Mouse (Mus musculus) kidney, embryonic 16.5 days (tissue): ENCODE results near the gene 1810037I17Rik. TPM values are rescaled to one million over a fixed set of nuclear protein-coding genes. Genes with fewer than 3 reads are reported as not detected.

Source experiments
- ATAC-seq: fragments of 200-750 bp; cut with Nextera tagmentation; 2 replicates; pipeline ENCODE4 v1.8.0; 2017; ENCODE audit warnings: moderate TSS enrichment; ENCODE audit not compliant: low FRiP score, low TSS enrichment
- H3K27ac ChIP-seq: fragments of 300-500 bp; sonication (generic); 2 replicates; pipeline ENCODE4 v1.5.1; 2014; ENCODE audit warnings: low read length
- H3K27me3 ChIP-seq: fragments of 300-500 bp; sonication (generic); 2 replicates; pipeline ENCODE4 v1.6.1; 2014; ENCODE audit warnings: low read length, control low read depth, mixed read lengths; ENCODE audit not compliant: insufficient read depth
- H3K36me3 ChIP-seq: fragments of 300-500 bp; sonication (generic); 2 replicates; pipeline ENCODE4 v1.6.1; 2014; ENCODE audit warnings: low read length, control low read depth, mixed read lengths; ENCODE audit not compliant: insufficient read depth
- H3K4me1 ChIP-seq: fragments of 300-500 bp; sonication (generic); 2 replicates; pipeline ENCODE4 v1.6.1; 2014; ENCODE audit warnings: low read length, control low read depth, mixed read lengths; ENCODE audit not compliant: insufficient read depth
- H3K4me2 ChIP-seq: fragments of 300-500 bp; sonication (generic); replicated peaks from 2 replicates; pipeline ENCODE4 v1.6.1; 2014; ENCODE audit warnings: low read depth, low read length
- H3K4me3 ChIP-seq: fragments of 300-500 bp; sonication (generic); 2 replicates; pipeline ENCODE4 v1.5.1; 2014; ENCODE audit warnings: mild to moderate bottlenecking, low read length
- H3K9ac ChIP-seq: fragments of 300-500 bp; sonication (generic); replicated peaks from 2 replicates; pipeline ENCODE4 v1.6.1; 2014; ENCODE audit warnings: low read length
- H3K9me3 ChIP-seq: fragments of 300-500 bp; sonication (generic); 2 replicates; pipeline ENCODE4 v1.6.1; 2016; ENCODE audit warnings: low read length, control low read depth
- WGBS: fragments of 180-500 bp; shearing (Covaris S2); extraction: QIAGEN DNeasy Blood & Tissue Kit; methylation state at CpG from one replicate; pipeline ENCODE4 v1.1.7; 2014; 5-methylcytosine and 5-hydroxymethylcytosine counted together
- polyA plus RNA-seq: library from polyadenylated mRNA; unstranded; fragments of >200 nt; fragmentation: Nextera tagmentation; extraction: Ambion mirVana; gene quantifications from 2 replicates; pipeline ENCODE4 v1.2.1, GENCODE M21; 2015

Gene 1810037I17Rik
- 85.2 and 87.2 TPM in 2 replicates for polyA plus RNA-seq

DNA sequence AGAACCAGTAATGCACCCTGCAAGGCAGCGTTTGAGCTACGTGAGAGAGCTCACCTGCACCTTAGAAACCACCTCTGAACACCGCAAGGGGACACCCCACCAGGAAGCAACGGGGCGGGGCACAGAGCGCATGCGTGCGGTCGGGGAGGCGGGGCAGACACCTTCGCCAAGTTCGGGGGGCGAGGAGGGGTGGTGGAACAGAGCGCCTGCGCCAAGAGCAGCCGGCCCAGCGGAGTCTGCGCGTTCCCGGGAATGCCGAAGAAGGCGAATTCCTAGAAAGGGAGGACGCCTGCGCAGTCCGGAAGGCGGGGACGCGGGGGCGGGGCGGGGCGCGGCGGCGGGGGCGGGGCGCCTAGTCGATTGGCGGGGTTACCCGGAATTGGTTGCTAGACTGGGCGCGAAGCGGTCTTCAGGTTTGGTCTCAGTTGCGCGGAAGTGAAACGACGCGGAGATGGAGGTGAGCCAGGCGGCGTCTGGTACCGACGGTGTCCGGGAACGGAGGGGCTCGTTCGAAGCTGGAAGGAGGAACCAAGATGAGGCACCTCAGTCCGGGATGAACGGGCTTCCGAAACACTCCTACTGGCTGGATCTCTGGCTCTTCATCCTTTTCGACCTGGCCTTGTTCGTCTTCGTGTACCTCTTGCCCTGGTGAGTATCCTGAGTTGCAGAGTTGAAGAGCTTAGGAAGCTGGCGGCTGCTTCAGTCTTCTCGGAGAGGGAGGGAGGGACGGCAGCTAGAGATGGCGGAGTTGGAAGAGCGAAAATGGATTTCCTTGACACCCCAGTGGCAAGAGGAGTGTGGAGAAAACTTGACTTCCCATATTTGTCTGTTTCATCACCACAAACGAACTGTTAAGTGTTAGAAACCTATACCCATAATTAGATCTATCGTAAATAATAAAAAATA, at the start of gene 1810037I17Rik:
Gene 1810037I17Rik (plus strand): TSS at position 195 of the 906 bp plus-strand sequence.
- no peaks in the 10 kb centered on the region for H3K9me3 ChIP-seq
- peaks cover 19% of the 10 kb centered on the region; the same call in 1 of the 2 replicates for H3K4me1 ChIP-seq
- peak within 1 kb of the TSS; percentile 69 for H3K4me3 ChIP-seq
- WGBS = 1% methylated on average over 51 of the region's 68 CpGs
- peak within 1 kb of the TSS; percentile 80 for H3K9ac ChIP-seq
- ATAC-seq = peak; percentile 99
- H3K27ac ChIP-seq = peak within 1 kb of the TSS; percentile 84
- H3K4me2 ChIP-seq = peak within 1 kb of the TSS; percentile 76
- peaks cover 6% of the 10 kb centered on the region for H3K36me3 ChIP-seq
- H3K27me3 ChIP-seq = no peaks in the 10 kb centered on the region

- Histone ChIP-seq H3K4me3 (no peak overlapping the region), H3K4me1 (no peaks in the 10 kb centered on the region), H3K9me3 (0 out of 2 replicates have a peak, but pooled peaks cover 2% of the 10 kb centered on the region), H3K9ac (no peak overlapping the region), H3K27me3 (no peaks in the 10 kb centered on the region), H3K4me2 (no peak overlapping the region), H3K36me3 (no peaks in the 10 kb centered on the region), H3K27ac (no peak overlapping the region)
- no peak for ATAC-seq
- 95% methylated on average over 2 of the region's 2 CpGs for WGBS
These were observed 47.1 kb upstream of the 1810037I17Rik start for GRCm38 (mm10) chr3:122876870-122877269.

DNA sequence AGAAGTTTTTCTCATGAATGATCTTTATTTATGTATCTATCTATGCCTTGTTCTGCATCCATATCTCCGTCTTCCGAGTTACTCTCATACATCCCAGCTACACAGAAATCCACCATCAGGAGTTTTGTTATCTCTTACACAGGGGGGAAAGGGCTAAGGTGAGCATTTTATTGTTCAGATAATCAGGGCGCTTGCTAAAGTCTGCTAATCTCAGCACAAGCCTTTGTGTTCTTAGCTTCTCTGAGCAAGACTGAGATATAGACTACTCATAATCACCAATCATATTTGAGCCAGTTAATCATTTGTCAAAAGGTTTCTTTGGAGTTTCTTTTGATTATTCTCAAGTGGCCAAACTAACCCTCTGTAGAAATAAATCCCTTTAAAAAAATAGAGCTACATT, 46.5 kb upstream of the 1810037I17Rik start:
- H3K27me3 ChIP-seq = no peaks in the 10 kb centered on the region
- no peak overlapping the region for H3K4me3 ChIP-seq
- no peak overlapping the region for H3K9ac ChIP-seq
- ATAC-seq = no peak
- no peaks in the 10 kb centered on the region for H3K4me1 ChIP-seq
- WGBS = 88% methylated on average over 3 of the region's 3 CpGs
- H3K9me3 ChIP-seq = 0 out of 2 replicates have a peak, but pooled peaks cover 2% of the 10 kb centered on the region
- no peak overlapping the region for H3K27ac ChIP-seq
- H3K36me3 ChIP-seq = no peaks in the 10 kb centered on the region
- no peak overlapping the region for H3K4me2 ChIP-seq

- Histone ChIP-seq H3K4me1 (no peaks in the 10 kb centered on the region), H3K4me2 (no peak overlapping the region), H3K4me3 (no peak overlapping the region), H3K9me3 (no peaks in the 10 kb centered on the region), H3K27me3 (no peaks in the 10 kb centered on the region), H3K27ac (no peak overlapping the region), H3K36me3 (no peaks in the 10 kb centered on the region), H3K9ac (no peak overlapping the region)
- ATAC-seq = no peak
- WGBS = 85% methylated on average over 8 of the region's 8 CpGs
These were observed 45.2 kb upstream of the 1810037I17Rik start for GRCm38 (mm10) chr3:122878705-122879315.

DNA sequence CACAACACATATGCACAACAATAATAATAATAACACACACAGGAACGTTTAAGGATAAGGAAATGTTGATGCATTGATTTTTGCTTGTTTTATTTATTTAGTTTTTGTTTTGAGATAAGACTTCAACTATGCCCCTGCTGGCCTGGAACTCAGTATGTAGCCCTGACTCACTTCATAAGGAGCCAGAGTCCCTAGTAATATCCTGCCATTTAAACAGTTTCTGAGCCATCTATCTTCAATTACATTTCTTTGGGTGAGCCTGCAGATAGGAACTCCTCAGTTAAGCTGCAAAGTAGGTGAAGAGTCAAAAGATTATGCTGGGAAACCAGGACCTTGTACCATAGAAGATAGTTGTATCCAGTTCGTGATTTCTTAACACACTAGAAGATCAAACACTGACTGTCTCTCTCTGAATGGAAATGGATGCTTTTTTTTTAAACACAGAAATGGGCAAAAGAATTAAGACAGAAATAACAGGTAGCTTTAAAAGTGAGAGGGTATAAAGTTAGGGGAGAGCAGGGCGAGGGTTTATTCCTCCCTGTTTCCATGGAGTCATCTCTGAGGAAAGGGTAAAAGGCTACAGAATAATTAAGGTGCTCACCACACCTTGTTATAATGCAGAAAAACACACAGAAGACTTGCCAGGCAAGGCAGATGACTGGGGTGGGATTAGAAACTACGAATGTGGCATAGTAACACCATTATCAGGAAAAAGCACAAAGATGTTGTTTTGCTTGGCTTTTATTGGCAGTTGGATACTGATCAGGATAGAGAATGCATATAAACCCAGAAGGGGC, 36.3 kb upstream of the 1810037I17Rik start:
- Histone ChIP-seq H3K4me2 (no peak overlapping the region), H3K27ac (no peak overlapping the region)
- ATAC-seq = no peak

DNA sequence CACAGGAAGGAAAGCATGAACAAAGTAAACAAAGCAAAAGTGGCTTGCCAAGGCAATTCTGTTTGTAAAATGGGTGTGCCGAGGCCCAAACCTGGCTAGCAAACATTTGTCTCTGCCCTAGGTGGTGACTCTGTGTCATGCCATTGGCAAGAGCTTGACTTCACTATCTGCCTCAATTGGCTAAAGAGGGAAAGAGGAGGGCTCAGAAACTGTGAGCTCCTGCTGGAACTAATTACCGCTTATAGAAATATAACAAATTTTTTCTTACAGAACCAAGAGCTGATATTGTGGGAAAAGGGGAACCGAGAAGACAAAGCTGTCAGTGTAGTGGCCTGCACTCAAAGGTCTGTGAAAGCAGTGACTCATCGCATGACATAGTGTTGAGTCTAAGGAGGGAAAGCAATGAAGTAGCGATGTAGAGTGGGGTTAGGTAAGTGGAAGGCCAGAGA, 35.6 kb upstream of the 1810037I17Rik start:
- Histone ChIP-seq H3K27ac (no peak overlapping the region), H3K27me3 (no peaks in the 10 kb centered on the region), H3K4me2 (no peak overlapping the region), H3K36me3 (no peaks in the 10 kb centered on the region), H3K9ac (no peak overlapping the region), H3K4me3 (no peak overlapping the region), H3K4me1 (no peaks in the 10 kb centered on the region), H3K9me3 (no peaks in the 10 kb centered on the region)
- 80% methylated on average over 5 of the region's 5 CpGs for WGBS
- no peak for ATAC-seq

More for the DNA sequence above, 36.3 kb upstream of the 1810037I17Rik start:
- no peaks in the 10 kb centered on the region for H3K9me3 ChIP-seq
- H3K36me3 ChIP-seq = no peaks in the 10 kb centered on the region
- WGBS = 77% methylated on average over 4 of the region's 4 CpGs
- H3K9ac ChIP-seq = no peak overlapping the region
- no peaks in the 10 kb centered on the region for H3K27me3 ChIP-seq
- no peak overlapping the region for H3K4me3 ChIP-seq
- H3K4me1 ChIP-seq = no peaks in the 10 kb centered on the region

GRCm38 (mm10) chr3:122894772-122895171, 29.2 kb upstream of the 1810037I17Rik start, which contains the start of gene Fabp2:
Gene Fabp2 (plus strand): TSS chr3:122895072.
- no peak within 1 kb of the TSS for H3K9ac ChIP-seq
- H3K36me3 ChIP-seq = no peaks in the 10 kb centered on the region
- H3K27me3 ChIP-seq = no peaks in the 10 kb centered on the region
- H3K4me3 ChIP-seq = no peak within 1 kb of the TSS
- H3K4me1 ChIP-seq = no peaks in the 10 kb centered on the region
- H3K4me2 ChIP-seq = no peak within 1 kb of the TSS
- WGBS = 87% methylated on average over 3 of the region's 3 CpGs
- H3K27ac ChIP-seq = no peak within 1 kb of the TSS
- no peak for ATAC-seq
- no peaks in the 10 kb centered on the region for H3K9me3 ChIP-seq

DNA sequence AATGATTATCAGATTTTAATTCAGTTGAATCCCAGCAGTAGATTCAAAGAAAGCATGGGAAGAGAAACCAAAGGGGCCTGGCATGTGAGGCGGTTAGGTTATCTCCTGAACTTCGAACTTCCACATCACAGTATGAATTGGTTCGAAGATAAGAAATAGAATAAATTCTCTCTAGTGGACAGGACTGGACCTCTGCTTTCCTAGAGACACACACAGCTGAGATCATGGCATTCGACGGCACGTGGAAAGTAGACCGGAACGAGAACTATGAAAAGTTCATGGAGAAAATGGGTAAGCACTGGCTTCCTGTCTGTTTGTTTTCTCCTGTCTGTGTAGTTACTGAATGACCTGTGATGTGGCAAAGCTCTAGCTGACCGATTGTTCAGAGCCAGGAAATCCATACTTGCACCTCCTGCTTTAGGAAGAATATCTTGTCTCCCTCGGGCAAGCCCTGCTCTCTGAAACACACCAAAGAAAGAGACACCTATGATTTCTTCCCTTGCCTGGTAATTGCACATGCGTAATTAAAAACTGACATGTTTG, 28.7 kb upstream of the 1810037I17Rik start:
- no peak overlapping the region for H3K27ac ChIP-seq
- H3K4me3 ChIP-seq = no peak overlapping the region
- 82% methylated on average over 11 of the region's 11 CpGs for WGBS
- no peak overlapping the region for H3K9ac ChIP-seq
- H3K4me2 ChIP-seq = no peak overlapping the region
- H3K27me3 ChIP-seq = no peaks in the 10 kb centered on the region
- H3K9me3 ChIP-seq = no peaks in the 10 kb centered on the region
- H3K36me3 ChIP-seq = no peaks in the 10 kb centered on the region
- no peak for ATAC-seq
- H3K4me1 ChIP-seq = no peaks in the 10 kb centered on the region

DNA sequence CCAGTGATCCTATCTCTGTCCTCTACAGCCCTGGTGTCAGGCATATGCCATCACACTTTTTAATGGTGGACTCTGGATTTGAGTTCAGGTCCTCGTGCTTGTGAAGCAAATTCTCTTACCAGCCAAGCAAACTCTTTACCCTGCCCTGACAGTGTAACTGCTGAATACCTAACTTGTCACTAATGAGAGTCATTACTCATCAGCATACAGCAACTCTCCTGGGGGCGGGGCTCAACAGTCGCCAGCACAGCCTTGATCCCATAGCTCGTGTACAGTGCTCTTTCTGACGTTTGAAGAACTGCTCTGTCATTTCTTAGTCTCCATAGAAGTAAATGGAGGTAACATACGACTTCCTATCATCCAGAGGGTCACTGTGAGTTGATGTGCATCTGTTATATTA, 25.7 kb upstream of the 1810037I17Rik start:
- Histone ChIP-seq H3K36me3 (no peaks in the 10 kb centered on the region), H3K4me3 (no peak overlapping the region), H3K4me2 (no peak overlapping the region), H3K9ac (no peak overlapping the region), H3K4me1 (no peaks in the 10 kb centered on the region), H3K27ac (no peak overlapping the region), H3K27me3 (no peaks in the 10 kb centered on the region), H3K9me3 (no peaks in the 10 kb centered on the region)
- no peak for ATAC-seq
- 58% methylated on average over 6 of the region's 6 CpGs for WGBS
